Mouse (Mus musculus) embryonic fibroblast, embryonic 13.5 days (primary cell): ENCODE data around the gene Gm44579. TPM values are rescaled to one million over a fixed set of nuclear protein-coding genes. Genes with fewer than 3 reads are reported as not detected.

ENCODE experiments used
- H3K27ac ChIP-seq: 2 replicates; pipeline ENCODE4 v1.5.1; 2012; ENCODE audit warnings: low read length, control low read depth, inconsistent platforms; ENCODE audit not compliant: insufficient read depth
- H3K4me1 ChIP-seq: 2 replicates; pipeline ENCODE4 v1.6.1; 2011; ENCODE audit warnings: low read length; ENCODE audit not compliant: control insufficient read depth, insufficient read depth
- H3K4me3 ChIP-seq: 2 replicates; pipeline ENCODE4 v1.5.1; 2011; ENCODE audit warnings: mild to moderate bottlenecking, control low read depth, low read length; ENCODE audit not compliant: insufficient read depth
- CTCF ChIP-seq: IDR thresholded peaks from 2 replicates; pipeline ENCODE4 v1.5.1; 2011; ENCODE audit warnings: mild to moderate bottlenecking, control low read depth, low read length, moderate library complexity, borderline replicate concordance; ENCODE audit not compliant: insufficient read depth
- POLR2A ChIP-seq: IDR thresholded peaks from 2 replicates; pipeline ENCODE4 v1.6.1; 2011; ENCODE audit warnings: low read depth, mild to moderate bottlenecking, control low read depth, low read length, moderate library complexity
- polyA plus RNA-seq: library from polyadenylated mRNA; stranded (reverse); fragments of >200 nt; gene quantifications from 2 replicates; pipeline ENCODE4 v1.2.4, GENCODE M21; 2011; ENCODE audit warnings: low read depth; ENCODE audit not compliant: missing spikeins, insufficient read length

Gm44579 gene
- polyA plus RNA-seq, 1 experiment: not detected

DNA sequence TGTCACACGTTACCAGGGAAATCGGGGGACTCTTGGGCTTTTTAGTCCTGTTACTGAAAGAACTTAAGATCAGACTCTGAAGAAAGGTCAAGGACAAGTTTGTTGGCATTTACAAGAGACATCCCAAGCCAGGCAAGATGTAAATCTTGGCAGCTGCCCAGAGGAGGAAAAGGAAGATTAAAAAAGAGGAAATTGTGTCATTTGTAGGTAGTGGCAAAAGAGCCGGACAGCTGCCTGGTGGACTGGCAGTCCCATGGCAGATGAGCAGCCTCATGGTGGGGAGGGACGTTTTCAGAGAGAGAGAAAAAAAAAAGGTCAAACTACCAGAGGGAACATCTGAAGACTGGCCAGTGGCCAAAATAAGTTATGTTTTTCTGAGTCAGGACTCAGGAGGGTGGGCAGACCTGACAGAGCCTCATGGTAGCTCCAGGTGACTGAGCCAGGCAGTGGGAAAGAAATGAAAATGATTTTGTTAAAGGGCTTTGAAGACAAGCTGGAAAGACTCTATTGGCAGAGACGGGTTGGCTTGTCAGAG, 7.4 kb downstream of the Gm44579 start:
- Histone ChIP-seq H3K4me3 (no peak overlapping the region), H3K4me1 (no peaks in the 10 kb centered on the region), H3K27ac (no peak overlapping the region)
- TF ChIP-seq CTCF: no peak
- no peak for TF ChIP-seq POLR2A

GRCm38 (mm10) chr15:98209676-98210075, 11.1 kb downstream of the Gm44579 start:
- H3K27ac ChIP-seq: no peak overlapping the region
- no peak overlapping the region for H3K4me3 ChIP-seq
- no peaks in the 10 kb centered on the region for H3K4me1 ChIP-seq
- TF ChIP-seq POLR2A: no peak
- TF ChIP-seq CTCF: no peak

- TF ChIP-seq POLR2A (no peak), CTCF (no peak)
- Histone ChIP-seq H3K4me3 (no peak within 1 kb of the TSS), H3K27ac (no peak within 1 kb of the TSS), H3K4me1 (no peaks in the 10 kb centered on the region)
Measured at GRCm38 (mm10) chr15:98195442-98195841, 25.3 kb downstream of the Gm44579 start, which contains the start of gene Olfr288. Gene Olfr288 (minus strand): TSS chr15:98195542.

GRCm38 (mm10) chr15:98184456-98184855, 36.3 kb downstream of the Gm44579 start:
- no peak overlapping the region for H3K27ac ChIP-seq
- no peak overlapping the region for H3K4me3 ChIP-seq
- no peak for TF ChIP-seq CTCF
- TF ChIP-seq POLR2A: no peak
- peaks cover 5% of the 10 kb centered on the region; the same call in 1 of the 2 replicates for H3K4me1 ChIP-seq

GRCm38 (mm10) chr15:98181856-98182570, 38.8 kb downstream of the Gm44579 start:
- Histone ChIP-seq H3K27ac (no peak overlapping the region), H3K4me3 (no peak overlapping the region), H3K4me1 (peaks cover 5% of the 10 kb centered on the region; the same call in 1 of the 2 replicates)
- TF ChIP-seq CTCF (no peak), POLR2A (no peak)

DNA sequence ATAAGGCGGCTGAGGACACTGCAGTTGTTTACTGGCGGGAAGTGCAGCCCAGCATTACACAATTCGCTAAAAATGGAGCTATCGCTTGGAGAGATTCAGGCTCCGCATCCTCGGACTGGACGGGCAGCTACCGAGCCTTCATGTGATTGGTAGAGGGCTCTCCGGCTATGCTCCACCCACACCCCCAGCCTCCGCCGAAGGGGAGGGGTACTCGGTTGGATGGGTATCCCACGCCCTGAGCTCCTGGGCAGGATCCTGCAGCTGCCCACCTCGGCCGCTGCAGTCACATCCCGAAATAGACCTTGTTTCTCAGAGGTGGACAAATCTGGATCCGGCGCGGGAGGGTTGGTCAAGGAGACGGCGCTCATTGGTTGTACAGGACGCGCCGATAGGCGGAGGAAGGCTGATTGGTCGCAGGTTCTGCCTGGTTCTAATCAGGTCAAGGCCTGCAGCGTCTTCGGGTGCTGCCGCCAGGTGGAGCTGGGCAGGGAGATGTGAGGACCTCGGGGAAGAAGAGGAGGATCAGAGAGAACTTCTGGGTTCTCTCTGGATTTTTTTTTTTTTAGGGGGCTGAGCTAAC, 39.6 kb downstream of the Gm44579 start:
- TF ChIP-seq CTCF (peak; percentile 80), POLR2A (no peak; the same call in 1 of the 2 replicates)
- H3K4me1 ChIP-seq: peaks cover 5% of the 10 kb centered on the region; the same call in 1 of the 2 replicates
- H3K27ac ChIP-seq: no peak overlapping the region
- H3K4me3 ChIP-seq: peak overlapping the region; percentile 49

DNA sequence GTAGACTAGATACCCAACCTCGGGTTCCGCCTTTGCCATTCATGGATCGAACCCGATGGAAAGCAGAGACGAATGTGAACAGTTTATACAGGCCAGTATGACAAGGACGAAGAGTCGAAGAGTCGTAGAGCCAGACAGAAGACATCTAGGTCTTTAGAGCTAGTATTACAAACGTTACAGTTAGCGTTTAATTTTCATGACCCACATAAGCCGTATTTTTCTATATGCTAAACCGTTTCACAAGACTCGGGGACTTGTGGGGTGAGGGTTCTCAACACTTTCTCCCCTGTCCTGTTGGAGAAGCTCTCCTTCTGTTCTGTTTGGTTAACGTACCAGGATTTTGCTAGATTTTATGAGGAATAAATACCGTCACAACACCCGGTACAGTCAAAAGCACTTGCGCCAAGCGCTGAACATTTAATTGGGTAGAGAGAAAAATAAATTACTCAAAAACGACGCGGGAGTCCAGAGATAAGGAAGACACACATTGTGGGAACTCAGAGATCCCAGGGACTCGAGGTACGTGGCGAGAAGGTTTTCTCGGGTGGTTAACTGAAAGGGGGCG, 40.1 kb downstream of the Gm44579 start:
- Histone ChIP-seq H3K4me1 (peaks cover 5% of the 10 kb centered on the region; the same call in 1 of the 2 replicates), H3K4me3 (peak overlapping the region; percentile 49), H3K27ac (no peak overlapping the region)
- TF ChIP-seq CTCF (no peak), POLR2A (no peak)

DNA sequence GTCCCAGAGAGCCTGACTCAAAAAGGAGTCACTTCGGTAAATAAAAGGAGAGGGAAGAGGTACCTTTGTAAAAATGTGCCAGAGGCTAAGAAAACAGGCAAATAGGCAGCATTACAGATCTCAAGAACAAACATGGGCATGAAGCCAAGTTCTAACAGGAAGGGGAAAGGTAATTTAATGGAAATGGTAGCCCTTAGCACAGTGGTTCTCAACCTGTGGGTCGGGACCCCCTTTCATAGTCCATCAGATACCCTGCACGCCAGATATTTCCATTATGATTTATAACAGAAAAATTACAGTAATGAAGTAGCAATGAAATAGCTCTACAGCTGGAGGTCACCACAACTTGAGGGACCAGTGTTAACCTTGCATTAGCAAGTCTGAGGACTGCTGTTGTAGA, 43.5 kb downstream of the Gm44579 start:
- Histone ChIP-seq H3K27ac (no peak overlapping the region), H3K4me3 (no peak overlapping the region), H3K4me1 (peaks cover 5% of the 10 kb centered on the region; the same call in 1 of the 2 replicates)
- TF ChIP-seq CTCF: no peak
- TF ChIP-seq POLR2A: no peak

- H3K4me1 ChIP-seq: no peaks in the 10 kb centered on the region
- no peak overlapping the region for H3K27ac ChIP-seq
- no peak for TF ChIP-seq CTCF
- no peak for TF ChIP-seq POLR2A
- no peak overlapping the region for H3K4me3 ChIP-seq
Measured at GRCm38 (mm10) chr15:98173821-98174220, 47.0 kb downstream of the Gm44579 start.

DNA sequence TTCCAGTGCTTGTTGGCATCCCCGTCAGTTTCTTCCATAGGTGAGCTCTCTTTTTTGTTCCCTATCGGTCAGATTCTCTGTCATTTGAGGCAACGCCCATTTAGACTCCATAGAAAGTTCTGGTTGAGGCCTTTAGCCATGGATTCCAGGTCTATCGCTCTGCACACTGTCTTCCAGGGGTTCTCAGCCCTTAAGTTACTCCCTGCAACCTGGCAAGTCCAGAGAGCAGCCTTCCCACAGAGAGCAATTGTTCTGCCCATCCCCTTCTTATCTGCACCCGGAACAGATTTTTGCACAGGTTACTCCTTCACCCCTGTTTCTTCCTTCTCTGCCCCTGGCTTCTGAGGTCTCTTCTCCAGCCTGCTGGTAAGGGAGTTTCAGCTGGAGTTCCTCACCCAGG, 48.7 kb downstream of the Gm44579 start:
- Histone ChIP-seq H3K4me1 (no peaks in the 10 kb centered on the region), H3K4me3 (no peak overlapping the region)
- TF ChIP-seq POLR2A (no peak), CTCF (no peak)

DNA sequence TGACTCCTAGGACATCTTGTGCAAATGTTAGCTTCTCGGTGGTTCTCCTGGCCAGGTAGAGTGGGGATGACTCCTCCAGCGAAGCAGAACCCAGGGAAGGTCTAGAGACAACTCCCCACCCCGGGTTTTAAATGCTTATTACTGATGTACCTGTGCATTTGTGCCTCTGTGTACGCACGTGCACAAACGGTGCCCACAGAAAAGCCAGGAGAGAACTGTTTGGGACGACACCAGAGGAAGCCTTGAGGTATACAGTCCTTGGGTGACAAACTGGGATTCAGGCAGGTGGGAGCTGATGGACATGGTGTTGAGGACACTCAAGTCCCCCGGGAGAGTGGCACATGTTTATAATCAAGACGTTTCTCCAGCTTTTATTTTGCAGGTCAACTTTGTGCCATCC, 49.9 kb downstream of the Gm44579 start:
- H3K4me1 ChIP-seq: no peaks in the 10 kb centered on the region
- no peak for TF ChIP-seq POLR2A
- TF ChIP-seq CTCF: no peak
- H3K4me3 ChIP-seq: no peak overlapping the region
- H3K27ac ChIP-seq: no peak overlapping the region

More for the DNA sequence above, 48.7 kb downstream of the Gm44579 start:
- H3K27ac ChIP-seq: no peak overlapping the region
